24 mouse cellular contexts compared by ENCODE assay signal in genomic region chr17:15818372-15818771, GRCm38 (mm10). TPM values are rescaled to one million over a fixed set of nuclear protein-coding genes. Genes with fewer than 3 reads are reported as not detected.
DNase-seq lines count a peak whose midpoint lies in the region; ATAC-seq and TF ChIP-seq lines count a peak whose summit lies in the region.
"Had no signal": no experiment of that assay in that cellular context is flagged by ENCODE, and none has a peak within 500 bp of the region (broad histone marks: within the 10 kb centered on the region; RNA-seq: fewer than 3 reads in every experiment).

No protein-coding gene starts in this region.

- no peak overlapping the region for H3K9ac ChIP-seq in heart, postnatal 0 days (replicated peaks; ENCODE audit: low read depth, low read length)
- H3K9ac ChIP-seq in limb, embryonic 14.5 days (ENCODE audit: low read depth, low read length, severe bottlenecking): no peak overlapping the region
- H3K9ac ChIP-seq: limb, embryonic 12.5 days had no signal

- no peak overlapping the region for H3K4me2 ChIP-seq in heart, postnatal 0 days (ENCODE audit: low read depth, low read length)
- no peak overlapping the region for H3K4me2 ChIP-seq in limb, embryonic 14.5 days (replicated peaks; ENCODE audit: low read depth, low read length, severe bottlenecking)
- H3K4me2 ChIP-seq: limb, embryonic 12.5 days; liver, embryonic 11.5 days had no signal

- ATAC-seq in heart, postnatal 0 days (ENCODE audit: insufficient read depth, low read depth): 0 out of 2 replicates have a peak, but pooled peaks have one; percentile 36
- ATAC-seq in limb, embryonic 14.5 days (ENCODE audit: low FRiP score, low read depth): peak; percentile 32; the same call in 1 of the 2 replicates
- ATAC-seq: forebrain, embryonic 14.5 days; hindbrain, embryonic 16.5 days had no signal

- no peak overlapping the region for H3K27ac ChIP-seq in heart, postnatal 0 days (ENCODE audit: low read depth)
- no peak overlapping the region for H3K27ac ChIP-seq in limb, embryonic 14.5 days (replicated peaks; ENCODE audit: low read depth, low read length)
- H3K27ac ChIP-seq in limb, embryonic 10.5 days: no peak overlapping the region
- H3K27ac ChIP-seq in embryonic facial prominence, embryonic 10.5 days (replicated peaks): no peak overlapping the region
- H3K27ac ChIP-seq: limb, embryonic 12.5 days; midbrain, embryonic 10.5 days had no signal

- 0 out of 2 replicates have a peak, but pooled peaks cover 11% of the 10 kb centered on the region for H3K36me3 ChIP-seq in heart, postnatal 0 days (replicated peaks; ENCODE audit: control insufficient read depth, insufficient read depth, low read length)
- peaks cover 32% of the 10 kb centered on the region for H3K36me3 ChIP-seq in limb, embryonic 14.5 days (ENCODE audit: control insufficient read depth, insufficient read depth, low read length)
- peaks cover 56% of the 10 kb centered on the region for H3K36me3 ChIP-seq in limb, embryonic 10.5 days
- H3K36me3 ChIP-seq in embryonic facial prominence, embryonic 10.5 days (replicated peaks): peaks cover 54% of the 10 kb centered on the region

- WGBS in heart, postnatal 0 days: 71% methylated on average over 8 of the region's 8 CpGs
- WGBS in limb, embryonic 14.5 days: 72% methylated on average over 8 of the region's 8 CpGs
- WGBS in limb, embryonic 10.5 days: 82% methylated on average over 8 of the region's 8 CpGs
- WGBS in embryonic facial prominence, embryonic 10.5 days: 78% methylated on average over 8 of the region's 8 CpGs

- H3K4me1 ChIP-seq in heart, postnatal 0 days (ENCODE audit: control insufficient read depth, insufficient read depth): peaks cover 42% of the 10 kb centered on the region
- peaks cover 39% of the 10 kb centered on the region for H3K4me1 ChIP-seq in limb, embryonic 14.5 days (ENCODE audit: control insufficient read depth, insufficient read depth, low read length)
- H3K4me1 ChIP-seq in limb, embryonic 10.5 days: peaks cover 54% of the 10 kb centered on the region
- peaks cover 51% of the 10 kb centered on the region for H3K4me1 ChIP-seq in embryonic facial prominence, embryonic 10.5 days

- no peaks in the 10 kb centered on the region for H3K9me3 ChIP-seq in heart, postnatal 0 days (replicated peaks; ENCODE audit: control insufficient read depth, low read length)
- no peaks in the 10 kb centered on the region for H3K9me3 ChIP-seq in limb, embryonic 14.5 days (ENCODE audit: control insufficient read depth, low read length)
- no peaks in the 10 kb centered on the region for H3K9me3 ChIP-seq in limb, embryonic 10.5 days (replicated peaks)
- no peaks in the 10 kb centered on the region for H3K9me3 ChIP-seq in embryonic facial prominence, embryonic 10.5 days
- H3K9me3 ChIP-seq: limb, embryonic 12.5 days; midbrain, embryonic 10.5 days had no signal

- intact Hi-C loops in heart, postnatal 14 days (cut with DNase I): no loop called here

- TF ChIP-seq CTCF in heart, postnatal 0 days (IDR thresholded peaks at IDR 0.05; ENCODE audit: low read depth): no peak

- no peak overlapping the region for H3K4me3 ChIP-seq in heart, postnatal 0 days (ENCODE audit: low read depth, low read length)
- no peak overlapping the region for H3K4me3 ChIP-seq in limb, embryonic 14.5 days (replicated peaks; ENCODE audit: low read length)
- H3K4me3 ChIP-seq in limb, embryonic 10.5 days: no peak overlapping the region
- H3K4me3 ChIP-seq in embryonic facial prominence, embryonic 10.5 days: no peak overlapping the region
- H3K4me3 ChIP-seq: limb, embryonic 12.5 days; midbrain, embryonic 10.5 days had no signal

- no peak for TF ChIP-seq EP300 in heart, postnatal 0 days (IDR thresholded peaks at IDR 0.05; ENCODE audit: low read depth)

- H3K27me3 ChIP-seq in heart, postnatal 0 days (ENCODE audit: control insufficient read depth, insufficient read depth, low read length): no peaks in the 10 kb centered on the region
- H3K27me3 ChIP-seq in limb, embryonic 14.5 days (ENCODE audit: control insufficient read depth, insufficient read depth, low read length): no peaks in the 10 kb centered on the region
- H3K27me3 ChIP-seq in limb, embryonic 10.5 days (ENCODE audit: low read depth, poor library complexity, severe bottlenecking): no peaks in the 10 kb centered on the region
- H3K27me3 ChIP-seq in embryonic facial prominence, embryonic 10.5 days (replicated peaks; ENCODE audit: low read depth, poor library complexity, severe bottlenecking): no peaks in the 10 kb centered on the region
- H3K27me3 ChIP-seq: limb, embryonic 12.5 days; Patski had no signal

- TF ChIP-seq POLR2A in limb, embryonic 14.5 days (IDR thresholded peaks at IDR 0.05; ENCODE audit: borderline replicate concordance, extremely low read depth, insufficient read depth, insufficient read length): no peak

- DNase-seq in heart, postnatal 0 days (ENCODE audit: low spot score): no peak
- no peak for DNase-seq in heart, postnatal 14 days
- no peak for DNase-seq in limb, embryonic 14.5 days (ENCODE audit: low spot score)
- DNase-seq in limb, embryonic 10.5 days (ENCODE audit: low spot score): no peak
- DNase-seq in lung, postnatal 10 days: peak; percentile 26
- DNase-seq in lung, postnatal 14 days: no peak
- peak; percentile 30 for DNase-seq in embryonic facial prominence, embryonic 10.5 days (ENCODE audit: low spot score)
- no peak for DNase-seq in ovary, adult 18-20 months (ENCODE audit: low spot score)
- DNase-seq: adrenal gland, postnatal 10 days; cerebellum, adult 8-10 months; cerebellum, postnatal 25 days; heart, postnatal 36 days; kidney, adult 18-20 months; kidney, postnatal 10 days; layer of hippocampus, adult 9-11 months; right cerebral cortex, postnatal 4 days; thymus, postnatal 4 days had no signal

RNA-seq across cellular contexts. Expression of gene Rgmb, which starts 12.5 kb away (rescaled TPM):
- total RNA-seq in heart, postnatal 0 days (2014; rRNA removed; ENCODE audit: low replicate concordance): 15.7 and 26.9 TPM in 2 replicates
- 7.2 and 8.4 TPM in 2 replicates for polyA plus RNA-seq in heart, postnatal 0 days (2015; fragmentation: Nextera tagmentation; extraction: Ambion mirVana)
- 10 to 100 TPM; 26.4 to 28.8 TPM for total RNA-seq in heart, postnatal 14 days (2021)
- 52.0 and 71.0 TPM in 2 replicates for polyA plus RNA-seq in limb, embryonic 14.5 days (2012; rRNA removed)
- polyA plus RNA-seq in limb, embryonic 14.5 days (2014; fragmentation: Nextera tagmentation; extraction: Ambion mirVana): 35.3 and 37.7 TPM in 2 replicates
- polyA plus RNA-seq in limb, embryonic 10.5 days (2016; fragmentation: Nextera tagmentation; extraction: Ambion mirVana): 9.0 and 14.2 TPM in 2 replicates
- polyA plus RNA-seq in embryonic facial prominence, embryonic 10.5 days (2016; fragmentation: Nextera tagmentation; extraction: Ambion mirVana): 17.3 and 18.1 TPM in 2 replicates
- total RNA-seq: MEL had no signal

Comparison
In these comparisons a context has a peak if more than half of its experiments do, and no peak if none do; other contexts are left out.
1. DNase-seq: peak in lung, postnatal 10 days (single experiment) and embryonic facial prominence, embryonic 10.5 days (single experiment); none in heart, postnatal 0 days (single experiment), heart, postnatal 14 days (0 of 2), limb, embryonic 14.5 days (single experiment), limb, embryonic 10.5 days (single experiment), lung, postnatal 14 days (single experiment) and ovary, adult 18-20 months (single experiment).